Mouse (Mus musculus): ENCODE measurements around the gene Vmn2r57.

- TF ChIP-seq CTCF (IDR thresholded peaks at IDR 0.05; ENCODE audit: extremely low read depth, insufficient read length, insufficient replicate concordance, low read depth, low read length) (no peak), POLR2A (IDR thresholded peaks at IDR 0.05; ENCODE audit: low read depth, low read length) (no peak)
Measured at GRCm38 (mm10) chr7:41451864-41452263, 3.4 kb upstream of the Vmn2r57 start.

All from small intestine, adult 2 months (tissue).